Mouse (Mus musculus): ENCODE measurements around the gene Hinfp. TPM values are rescaled to one million over a fixed set of nuclear protein-coding genes. Genes with fewer than 3 reads are reported as not detected.

Gene Hinfp
- polyA plus RNA-seq (2012; rRNA removed), result 13.1 and 16.0 TPM in 2 replicates

GRCm38 (mm10) chr9:44305466-44306079 is at the start of gene Hinfp:
TSS of gene Hinfp (minus strand) at chr9:44305671.
- no peaks in the 10 kb centered on the region for H3K27me3 ChIP-seq (ENCODE audit: control insufficient read depth, insufficient read depth, low read length)
- H3K4me3 ChIP-seq (ENCODE audit: control insufficient read depth, low read depth, low read length), result peak within 1 kb of the TSS; percentile 98
- H3K27ac ChIP-seq (ENCODE audit: control insufficient read depth, insufficient read depth, low read depth, low read length), result peak within 1 kb of the TSS; percentile 93
- H3K4me1 ChIP-seq (ENCODE audit: control insufficient read depth, insufficient read depth, low read length), result peaks cover 4% of the 10 kb centered on the region
- peak; percentile 72 for TF ChIP-seq POLR2A (IDR thresholded peaks at IDR 0.05; ENCODE audit: control insufficient read depth, low read depth, low read length)
- TF ChIP-seq CTCF (IDR thresholded peaks at IDR 0.05; ENCODE audit: control insufficient read depth, insufficient read depth, insufficient replicate concordance, low read depth, low read length), result no peak
- H3K36me3 ChIP-seq (ENCODE audit: control insufficient read depth, insufficient read depth, low read length), result no peaks in the 10 kb centered on the region; the same call in none of the 2 replicates

- H3K27me3 ChIP-seq (ENCODE audit: control insufficient read depth, insufficient read depth, low read length), result no peaks in the 10 kb centered on the region
- peaks cover 14% of the 10 kb centered on the region for H3K36me3 ChIP-seq (ENCODE audit: control insufficient read depth, insufficient read depth, low read length)
- no peak overlapping the region for H3K27ac ChIP-seq (ENCODE audit: control insufficient read depth, insufficient read depth, low read depth, low read length)
- no peaks in the 10 kb centered on the region for H3K4me1 ChIP-seq (ENCODE audit: control insufficient read depth, insufficient read depth, low read length)
- no peak for TF ChIP-seq CTCF (IDR thresholded peaks at IDR 0.05; ENCODE audit: control insufficient read depth, insufficient read depth, insufficient replicate concordance, low read depth, low read length)
- no peak for TF ChIP-seq POLR2A (IDR thresholded peaks at IDR 0.05; ENCODE audit: control insufficient read depth, low read depth, low read length)
- H3K4me3 ChIP-seq (ENCODE audit: control insufficient read depth, low read depth, low read length), result no peak overlapping the region
Observed at GRCm38 (mm10) chr9:44353142-44353541, 47.7 kb upstream of the Hinfp start.

- Histone ChIP-seq H3K27ac (ENCODE audit: control insufficient read depth, insufficient read depth, low read depth, low read length) (no peak overlapping the region), H3K27me3 (ENCODE audit: control insufficient read depth, insufficient read depth, low read length) (no peaks in the 10 kb centered on the region), H3K36me3 (ENCODE audit: control insufficient read depth, insufficient read depth, low read length) (peaks cover 10% of the 10 kb centered on the region), H3K4me3 (ENCODE audit: control insufficient read depth, low read depth, low read length) (no peak overlapping the region), H3K4me1 (ENCODE audit: control insufficient read depth, insufficient read depth, low read length) (no peaks in the 10 kb centered on the region)
- no peak for TF ChIP-seq POLR2A (IDR thresholded peaks at IDR 0.05; ENCODE audit: control insufficient read depth, low read depth, low read length)
- no peak for TF ChIP-seq CTCF (IDR thresholded peaks at IDR 0.05; ENCODE audit: control insufficient read depth, insufficient read depth, insufficient replicate concordance, low read depth, low read length)
Observed at GRCm38 (mm10) chr9:44352337-44352736, 46.9 kb upstream of the Hinfp start.

DNA sequence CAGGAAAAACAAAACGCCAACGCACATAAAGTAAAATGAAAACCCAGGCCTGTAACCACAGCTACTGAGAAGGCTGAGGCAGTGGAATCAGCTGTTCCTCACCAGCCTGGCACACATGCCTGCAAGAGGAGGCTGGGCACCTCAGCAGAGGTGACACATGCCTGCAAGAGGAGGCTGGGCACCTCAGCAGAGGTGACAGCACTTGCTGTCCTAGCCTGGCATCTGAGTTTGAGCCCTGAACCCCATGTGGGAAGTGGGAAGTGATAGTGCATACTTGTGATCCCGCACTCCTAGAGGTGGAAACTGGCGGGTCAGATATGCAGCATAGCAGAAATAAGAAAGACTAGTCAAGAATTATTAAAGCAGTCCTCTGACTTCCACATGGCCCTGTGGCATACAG is 45.9 kb upstream of the Hinfp start:
- Histone ChIP-seq H3K4me3 (ENCODE audit: control insufficient read depth, low read depth, low read length) (no peak overlapping the region), H3K27me3 (ENCODE audit: control insufficient read depth, insufficient read depth, low read length) (no peaks in the 10 kb centered on the region), H3K27ac (ENCODE audit: control insufficient read depth, insufficient read depth, low read depth, low read length) (no peak overlapping the region), H3K36me3 (ENCODE audit: control insufficient read depth, insufficient read depth, low read length) (peaks cover 8% of the 10 kb centered on the region), H3K4me1 (ENCODE audit: control insufficient read depth, insufficient read depth, low read length) (no peaks in the 10 kb centered on the region)
- TF ChIP-seq POLR2A (IDR thresholded peaks at IDR 0.05; ENCODE audit: control insufficient read depth, low read depth, low read length), result no peak
- no peak for TF ChIP-seq CTCF (IDR thresholded peaks at IDR 0.05; ENCODE audit: control insufficient read depth, insufficient read depth, insufficient replicate concordance, low read depth, low read length)

DNA sequence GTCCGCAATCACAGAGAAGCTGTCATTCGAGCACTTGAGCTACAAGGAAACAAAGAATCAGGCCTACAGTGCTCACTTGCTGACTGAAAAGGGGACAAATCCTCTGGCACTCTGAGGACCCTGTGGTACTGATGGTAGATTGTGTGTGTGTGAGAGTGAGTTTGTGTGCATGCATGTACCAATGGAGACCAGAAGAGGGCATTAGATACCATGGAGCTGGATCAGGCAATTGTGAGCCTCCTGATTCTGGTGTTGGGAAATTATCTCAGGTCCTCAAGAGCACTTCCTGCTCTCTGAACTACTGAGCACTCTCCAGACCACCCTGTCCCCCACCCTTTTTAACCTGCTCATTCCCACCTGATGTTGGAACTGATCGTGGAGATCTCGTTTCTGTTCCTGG is 43.1 kb upstream of the Hinfp start:
- Histone ChIP-seq H3K27me3 (ENCODE audit: control insufficient read depth, insufficient read depth, low read length) (no peaks in the 10 kb centered on the region), H3K4me3 (ENCODE audit: control insufficient read depth, low read depth, low read length) (no peak overlapping the region), H3K4me1 (ENCODE audit: control insufficient read depth, insufficient read depth, low read length) (peaks cover 2% of the 10 kb centered on the region), H3K27ac (ENCODE audit: control insufficient read depth, insufficient read depth, low read depth, low read length) (no peak overlapping the region), H3K36me3 (ENCODE audit: control insufficient read depth, insufficient read depth, low read length) (0 out of 2 replicates have a peak, but pooled peaks cover 2% of the 10 kb centered on the region)
- TF ChIP-seq CTCF (IDR thresholded peaks at IDR 0.05; ENCODE audit: control insufficient read depth, insufficient read depth, insufficient replicate concordance, low read depth, low read length) (no peak), POLR2A (IDR thresholded peaks at IDR 0.05; ENCODE audit: control insufficient read depth, low read depth, low read length) (no peak)

- Histone ChIP-seq H3K27me3 (ENCODE audit: control insufficient read depth, insufficient read depth, low read length) (no peaks in the 10 kb centered on the region), H3K4me3 (ENCODE audit: control insufficient read depth, low read depth, low read length) (no peak overlapping the region), H3K27ac (ENCODE audit: control insufficient read depth, insufficient read depth, low read depth, low read length) (no peak overlapping the region; the same call in 1 of the 2 replicates), H3K4me1 (ENCODE audit: control insufficient read depth, insufficient read depth, low read length) (peaks cover 7% of the 10 kb centered on the region), H3K36me3 (ENCODE audit: control insufficient read depth, insufficient read depth, low read length) (0 out of 2 replicates have a peak, but pooled peaks cover 2% of the 10 kb centered on the region)
- TF ChIP-seq CTCF (IDR thresholded peaks at IDR 0.05; ENCODE audit: control insufficient read depth, insufficient read depth, insufficient replicate concordance, low read depth, low read length), result no peak
- TF ChIP-seq POLR2A (IDR thresholded peaks at IDR 0.05; ENCODE audit: control insufficient read depth, low read depth, low read length), result no peak
Observed at GRCm38 (mm10) chr9:44347621-44348020, 42.1 kb upstream of the Hinfp start.

GRCm38 (mm10) chr9:44347166-44347565 is 41.7 kb upstream of the Hinfp start:
- Histone ChIP-seq H3K4me1 (ENCODE audit: control insufficient read depth, insufficient read depth, low read length) (peaks cover 7% of the 10 kb centered on the region), H3K4me3 (ENCODE audit: control insufficient read depth, low read depth, low read length) (no peak overlapping the region), H3K27ac (ENCODE audit: control insufficient read depth, insufficient read depth, low read depth, low read length) (no peak overlapping the region; the same call in 1 of the 2 replicates), H3K36me3 (ENCODE audit: control insufficient read depth, insufficient read depth, low read length) (0 out of 2 replicates have a peak, but pooled peaks cover 2% of the 10 kb centered on the region), H3K27me3 (ENCODE audit: control insufficient read depth, insufficient read depth, low read length) (no peaks in the 10 kb centered on the region)
- TF ChIP-seq CTCF (IDR thresholded peaks at IDR 0.05; ENCODE audit: control insufficient read depth, insufficient read depth, insufficient replicate concordance, low read depth, low read length) (no peak), POLR2A (IDR thresholded peaks at IDR 0.05; ENCODE audit: control insufficient read depth, low read depth, low read length) (no peak)

Measured in testis, adult 2 months (tissue).